Mouse (Mus musculus): Measurements from ENCODE around the gene Il1rapl1. TPM values are rescaled to one million over a fixed set of nuclear protein-coding genes. Genes with fewer than 3 reads are reported as not detected.
A peak's percentile ranks its signal among the peaks of the same experiment; 100 is the strongest.

Gene Il1rapl1
- polyA plus RNA-seq, 1 experiment from 2014 or later: 0.27 TPM

DNA sequence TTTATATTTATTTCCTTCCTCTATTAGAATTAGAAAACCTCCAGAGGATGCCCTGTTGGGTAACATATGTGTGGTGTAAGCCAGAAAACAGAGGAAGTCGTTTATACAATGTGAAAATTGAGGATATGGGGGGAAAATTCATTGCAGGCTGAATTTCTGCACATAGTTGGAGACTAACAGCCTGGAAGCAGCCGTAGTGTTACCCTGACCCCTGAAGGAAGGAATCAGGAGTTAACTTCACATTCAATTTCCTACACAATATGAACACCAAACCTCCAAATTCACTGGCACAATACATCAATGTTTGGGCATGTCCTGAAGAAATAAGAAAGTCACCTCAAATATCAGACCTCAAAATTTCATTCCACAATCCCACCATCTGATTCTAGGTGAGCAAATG, 3.2 kb downstream of the Il1rapl1 start:
- Histone ChIP-seq H3K4me2 (replicated peaks; ENCODE audit: low read depth) (no peak overlapping the region), H3K27ac (ENCODE audit: low read depth, low read length) (no peak overlapping the region), H3K4me3 (ENCODE audit: low read depth, low read length) (no peak overlapping the region), H3K27me3 (replicated peaks; ENCODE audit: control insufficient read depth, insufficient read depth, low read length) (no peaks in the 10 kb centered on the region), H3K9me3 (ENCODE audit: control insufficient read depth) (no peaks in the 10 kb centered on the region), H3K36me3 (ENCODE audit: control insufficient read depth, insufficient read depth) (no peaks in the 10 kb centered on the region), H3K4me1 (replicated peaks; ENCODE audit: control insufficient read depth, insufficient read depth, low read length) (no peaks in the 10 kb centered on the region), H3K9ac (ENCODE audit: low read depth, low read length) (no peak overlapping the region)
- ATAC-seq: no peak
- 38% methylated on average over 2 of the region's 2 CpGs for WGBS
- TF ChIP-seq CTCF (IDR thresholded peaks at IDR 0.05; ENCODE audit: low read depth): peak; percentile 43

DNA sequence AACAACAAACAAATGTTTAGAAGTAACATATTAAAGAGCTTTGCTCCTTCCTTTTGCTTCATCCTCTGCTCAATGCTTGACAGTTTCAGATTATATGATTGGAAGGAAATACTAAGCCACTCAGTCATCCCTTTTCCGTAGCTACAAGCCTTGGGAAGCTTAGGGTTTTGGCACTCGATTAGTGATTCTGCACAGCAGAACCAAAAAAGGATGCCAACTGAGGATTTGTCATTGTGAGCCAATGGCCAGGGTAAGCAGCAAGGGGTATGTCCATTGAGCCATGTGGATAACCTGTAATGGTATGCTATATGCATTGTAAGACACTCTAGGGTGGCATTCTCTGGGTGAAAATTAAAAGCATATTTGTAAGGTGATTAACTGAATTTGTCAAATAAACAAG, 5.7 kb downstream of the Il1rapl1 start:
- H3K4me1 ChIP-seq (replicated peaks; ENCODE audit: control insufficient read depth, insufficient read depth, low read length): no peaks in the 10 kb centered on the region
- no peak overlapping the region for H3K27ac ChIP-seq (ENCODE audit: low read depth, low read length)
- no peak for ATAC-seq
- no peaks in the 10 kb centered on the region for H3K9me3 ChIP-seq (ENCODE audit: control insufficient read depth)
- no peak overlapping the region for H3K4me3 ChIP-seq (ENCODE audit: low read depth, low read length)
- H3K9ac ChIP-seq (ENCODE audit: low read depth, low read length): no peak overlapping the region
- WGBS: 83% methylated on average over 2 of the region's 2 CpGs
- no peak for TF ChIP-seq CTCF (IDR thresholded peaks at IDR 0.05; ENCODE audit: low read depth)
- no peak overlapping the region for H3K4me2 ChIP-seq (replicated peaks; ENCODE audit: low read depth)
- no peaks in the 10 kb centered on the region for H3K27me3 ChIP-seq (replicated peaks; ENCODE audit: control insufficient read depth, insufficient read depth, low read length)
- H3K36me3 ChIP-seq (ENCODE audit: control insufficient read depth, insufficient read depth): no peaks in the 10 kb centered on the region

DNA sequence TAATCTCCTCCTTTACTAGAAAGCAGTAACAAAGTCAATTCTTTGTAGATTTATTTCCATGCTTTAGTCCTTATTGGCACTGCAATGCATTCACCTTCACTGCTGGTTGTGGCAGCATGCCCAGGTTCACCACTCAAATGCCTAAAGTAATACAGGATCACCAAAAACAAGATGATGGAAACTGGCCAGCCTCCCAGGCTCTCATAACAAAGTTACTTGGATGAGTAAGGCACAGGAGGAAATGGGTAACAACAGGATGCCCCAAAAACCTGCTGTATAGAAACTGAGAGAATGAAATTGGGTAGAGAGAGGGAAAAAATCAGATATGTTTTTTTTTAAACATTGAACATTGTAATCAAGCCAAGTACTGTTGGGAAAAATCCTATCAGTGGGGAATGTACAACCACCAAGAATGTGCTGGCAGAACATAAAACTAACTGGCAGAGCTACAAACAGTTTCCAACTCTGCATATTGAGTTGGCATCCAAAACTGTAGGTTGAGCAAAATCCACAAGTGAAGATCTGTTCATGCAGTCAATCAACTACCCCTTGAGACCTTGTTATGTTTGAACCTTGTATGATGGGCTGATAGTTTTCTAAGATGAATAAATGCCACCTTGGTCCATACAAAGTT, 21.4 kb downstream of the Il1rapl1 start:
- no peak for ATAC-seq

DNA sequence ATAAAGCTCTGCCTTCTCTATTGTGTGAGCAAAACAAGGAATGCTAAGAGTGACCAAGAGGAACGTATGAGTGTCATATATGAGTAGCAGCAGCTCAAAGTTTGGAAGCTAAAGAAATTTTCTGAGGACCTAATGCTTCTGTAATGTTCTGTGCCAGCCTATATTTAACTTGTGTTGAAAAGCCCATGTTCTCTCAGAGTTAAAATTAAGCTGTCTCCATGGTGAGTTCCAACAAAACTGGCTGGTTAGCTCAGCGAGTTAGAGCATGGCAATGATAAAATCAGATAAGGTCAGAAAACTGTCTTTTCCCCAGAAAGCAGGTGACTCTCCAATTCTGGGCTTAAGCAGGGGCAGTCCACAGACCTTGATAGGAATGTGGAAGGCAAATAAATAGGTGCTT, 25.6 kb downstream of the Il1rapl1 start:
- Histone ChIP-seq H3K9me3 (ENCODE audit: control insufficient read depth) (no peaks in the 10 kb centered on the region), H3K9ac (ENCODE audit: low read depth, low read length) (no peak overlapping the region), H3K27me3 (replicated peaks; ENCODE audit: control insufficient read depth, insufficient read depth, low read length) (no peaks in the 10 kb centered on the region), H3K4me3 (ENCODE audit: low read depth, low read length) (no peak overlapping the region), H3K36me3 (ENCODE audit: control insufficient read depth, insufficient read depth) (no peaks in the 10 kb centered on the region), H3K27ac (ENCODE audit: low read depth, low read length) (no peak overlapping the region), H3K4me1 (replicated peaks; ENCODE audit: control insufficient read depth, insufficient read depth, low read length) (no peaks in the 10 kb centered on the region), H3K4me2 (replicated peaks; ENCODE audit: low read depth) (no peak overlapping the region)
- 58% methylated on average over 2 of the region's 2 CpGs for WGBS
- no peak for TF ChIP-seq CTCF (IDR thresholded peaks at IDR 0.05; ENCODE audit: low read depth)
- no peak for ATAC-seq

More for the DNA sequence above, 21.4 kb downstream of the Il1rapl1 start:
- Histone ChIP-seq H3K4me2 (replicated peaks; ENCODE audit: low read depth) (no peak overlapping the region), H3K27me3 (replicated peaks; ENCODE audit: control insufficient read depth, insufficient read depth, low read length) (no peaks in the 10 kb centered on the region), H3K9ac (ENCODE audit: low read depth, low read length) (no peak overlapping the region), H3K4me1 (replicated peaks; ENCODE audit: control insufficient read depth, insufficient read depth, low read length) (no peaks in the 10 kb centered on the region), H3K4me3 (ENCODE audit: low read depth, low read length) (no peak overlapping the region), H3K27ac (ENCODE audit: low read depth, low read length) (no peak overlapping the region), H3K36me3 (ENCODE audit: control insufficient read depth, insufficient read depth) (no peaks in the 10 kb centered on the region), H3K9me3 (ENCODE audit: control insufficient read depth) (no peaks in the 10 kb centered on the region)
- TF ChIP-seq CTCF (IDR thresholded peaks at IDR 0.05; ENCODE audit: low read depth): no peak

DNA sequence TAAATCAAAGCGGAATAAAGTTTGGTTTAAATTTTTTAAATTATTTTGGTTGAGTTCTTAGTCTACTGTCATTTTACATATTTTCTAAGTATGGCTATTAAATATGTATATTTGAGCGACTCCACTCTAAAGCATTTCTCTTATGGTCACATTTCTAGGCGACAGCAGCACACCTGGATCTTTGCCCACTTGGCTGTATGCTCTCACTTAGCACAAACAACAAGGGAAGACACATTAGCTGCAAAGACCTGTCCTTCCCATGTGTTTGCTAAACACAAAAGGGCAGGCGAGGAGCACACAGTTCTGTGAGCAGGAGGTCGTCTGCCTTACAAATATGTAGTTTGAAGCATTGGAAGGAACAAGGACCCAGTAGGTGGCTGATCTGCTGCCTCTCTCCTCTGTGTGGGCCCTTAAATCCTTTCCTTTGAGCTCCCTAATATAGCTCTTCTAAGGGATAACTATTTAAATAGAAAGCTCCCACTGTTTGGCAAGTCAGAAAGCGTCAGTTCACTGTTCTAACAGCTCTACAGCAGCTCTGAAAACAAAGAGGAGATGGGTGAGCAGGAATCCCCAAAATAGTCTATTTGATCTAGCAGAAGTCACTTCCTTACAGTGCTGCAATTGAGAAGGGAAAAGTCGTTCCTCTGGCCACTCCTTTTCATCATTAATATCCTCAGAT, 42.6 kb downstream of the Il1rapl1 start:
- H3K9ac ChIP-seq (ENCODE audit: low read depth, low read length): no peak overlapping the region
- ATAC-seq: no peak
- TF ChIP-seq CTCF (IDR thresholded peaks at IDR 0.05; ENCODE audit: low read depth): no peak
- WGBS: 41% methylated on average over 7 of the region's 7 CpGs
- H3K27me3 ChIP-seq (replicated peaks; ENCODE audit: control insufficient read depth, insufficient read depth, low read length): no peaks in the 10 kb centered on the region
- H3K4me3 ChIP-seq (ENCODE audit: low read depth, low read length): no peak overlapping the region
- H3K4me2 ChIP-seq (replicated peaks; ENCODE audit: low read depth): no peak overlapping the region
- no peaks in the 10 kb centered on the region for H3K4me1 ChIP-seq (replicated peaks; ENCODE audit: control insufficient read depth, insufficient read depth, low read length)
- no peak overlapping the region for H3K27ac ChIP-seq (ENCODE audit: low read depth, low read length)
- H3K9me3 ChIP-seq (ENCODE audit: control insufficient read depth): no peaks in the 10 kb centered on the region
- H3K36me3 ChIP-seq (ENCODE audit: control insufficient read depth, insufficient read depth): no peaks in the 10 kb centered on the region

DNA sequence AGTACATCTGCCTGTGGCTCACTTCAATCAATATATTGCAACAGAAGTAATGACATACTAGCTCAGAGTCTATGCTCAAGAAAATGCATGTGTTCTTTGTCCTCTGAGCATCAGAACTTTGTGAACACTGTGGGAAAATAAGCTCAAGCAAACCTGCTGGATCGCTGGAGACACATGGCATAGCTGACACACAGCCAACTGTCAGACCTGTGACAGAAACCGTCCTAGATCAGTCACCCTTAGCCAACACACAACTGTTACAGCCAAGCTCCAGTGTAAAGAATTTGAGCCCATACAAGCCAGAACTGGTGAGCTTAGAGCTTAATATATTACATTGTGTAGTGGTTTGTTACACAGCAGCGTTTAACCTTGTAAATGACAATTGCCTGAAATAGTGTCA, 45.1 kb downstream of the Il1rapl1 start:
- Histone ChIP-seq H3K9ac (ENCODE audit: low read depth, low read length) (no peak overlapping the region), H3K27me3 (replicated peaks; ENCODE audit: control insufficient read depth, insufficient read depth, low read length) (no peaks in the 10 kb centered on the region), H3K27ac (ENCODE audit: low read depth, low read length) (no peak overlapping the region), H3K36me3 (ENCODE audit: control insufficient read depth, insufficient read depth) (no peaks in the 10 kb centered on the region), H3K4me1 (replicated peaks; ENCODE audit: control insufficient read depth, insufficient read depth, low read length) (no peaks in the 10 kb centered on the region), H3K9me3 (ENCODE audit: control insufficient read depth) (no peaks in the 10 kb centered on the region), H3K4me3 (ENCODE audit: low read depth, low read length) (no peak overlapping the region), H3K4me2 (replicated peaks; ENCODE audit: low read depth) (no peak overlapping the region)
- TF ChIP-seq CTCF (IDR thresholded peaks at IDR 0.05; ENCODE audit: low read depth): no peak
- 81% methylated on average over 3 of the region's 3 CpGs for WGBS
- no peak for ATAC-seq
